Mouse (Mus musculus): ENCODE data around the gene Gata3. TPM values are rescaled to one million over a fixed set of nuclear protein-coding genes. Genes with fewer than 3 reads are reported as not detected.

The Gata3 gene
- total RNA-seq, 4 experiments from 2014 or later, result 1.2 to 1.7 (median 1.3) TPM

- DNase-seq (ENCODE audit: low spot score), result no peak
Observed at GRCm38 (mm10) chr2:9872682-9873081, 17.2 kb downstream of the Gata3 start.

GRCm38 (mm10) chr2:9871798-9872197, 18.0 kb downstream of the Gata3 start:
- DNase-seq (ENCODE audit: low spot score), result no peak

- no peak for DNase-seq (ENCODE audit: low spot score)
Observed at GRCm38 (mm10) chr2:9871141-9871716, 18.6 kb downstream of the Gata3 start.

GRCm38 (mm10) chr2:9867092-9867825, 22.6 kb downstream of the Gata3 start:
- no peak for DNase-seq (ENCODE audit: low spot score)

GRCm38 (mm10) chr2:9860698-9861097, 29.1 kb downstream of the Gata3 start:
- no peak for DNase-seq (ENCODE audit: low spot score)

- no peak for DNase-seq (ENCODE audit: low spot score)
Observed at GRCm38 (mm10) chr2:9855861-9856260, 34.0 kb downstream of the Gata3 start.

GRCm38 (mm10) chr2:9852851-9853576, 36.8 kb downstream of the Gata3 start:
- no peak for DNase-seq (ENCODE audit: low spot score)

- no peak for DNase-seq (ENCODE audit: low spot score)
Observed at GRCm38 (mm10) chr2:9835195-9835594, 54.6 kb downstream of the Gata3 start.

GRCm38 (mm10) chr2:9833712-9834111, 56.1 kb downstream of the Gata3 start:
- no peak for DNase-seq (ENCODE audit: low spot score)

- DNase-seq (ENCODE audit: low spot score), result no peak
Observed at GRCm38 (mm10) chr2:9827624-9828023, 62.2 kb downstream of the Gata3 start.

GRCm38 (mm10) chr2:9820611-9821010, 69.2 kb downstream of the Gata3 start:
- no peak for DNase-seq (ENCODE audit: low spot score)

GRCm38 (mm10) chr2:9818177-9818785, 71.6 kb downstream of the Gata3 start:
- no peak for DNase-seq (ENCODE audit: low spot score)

Other genes with a start within 250 kb of the Gata3 start
- gene 4930412O13Rik, start 8.8 kb downstream of the Gata3 start, total RNA-seq (2022), result not detected
- not detected for gene 9230102O04Rik, start 494 bp downstream of the Gata3 start, total RNA-seq (2022)
- gene Taf3, start 158.6 kb upstream of the Gata3 start, total RNA-seq (2022), result 1 to 10 TPM; 7.7 to 8.8 (median 8.0) TPM
- 1,000 to 10,000 TPM; 1,366 to 1,665 (median 1,521) TPM for gene Atp5c1, start 190.5 kb upstream of the Gata3 start, total RNA-seq (2022)
- gene Kin, start 190.6 kb upstream of the Gata3 start, total RNA-seq (2022), result 10 to 100 TPM in 1 of 4 experiments, 1 to 10 TPM in 3; 6.5 to 10.3 (median 8.3) TPM
- under 1 TPM; 0.28 to 0.49 (median 0.38) TPM for gene Itih2, start 241.4 kb upstream of the Gata3 start, total RNA-seq (2022)